Mouse (Mus musculus) embryonic facial prominence, embryonic 12.5 days (tissue): Measurements from ENCODE around the gene Akap7. TPM values are rescaled to one million over a fixed set of nuclear protein-coding genes. Genes with fewer than 3 reads are reported as not detected.

Experiments
- ATAC-seq: fragments of 200-750 bp; cut with Nextera tagmentation; 2 replicates; pipeline ENCODE4 v1.8.0; 2017; ENCODE audit not compliant: insufficient number of reproducible peaks, insufficient read depth, low FRiP score, low TSS enrichment
- H3K27ac ChIP-seq: fragments of 300-500 bp; sonication (generic); 2 replicates; pipeline ENCODE4 v1.5.1; 2016; ENCODE audit warnings: mild to moderate bottlenecking
- H3K27me3 ChIP-seq: fragments of 300-500 bp; sonication (generic); 2 replicates; pipeline ENCODE4 v1.6.1; 2016; ENCODE audit warnings: mild to moderate bottlenecking, moderate library complexity
- H3K36me3 ChIP-seq: fragments of 300-500 bp; sonication (generic); 2 replicates; pipeline ENCODE4 v1.6.1; 2016; ENCODE audit warnings: mild to moderate bottlenecking
- H3K4me1 ChIP-seq: fragments of 300-500 bp; sonication (generic); 2 replicates; pipeline ENCODE4 v1.6.1; 2016
- H3K4me2 ChIP-seq: fragments of 300-500 bp; sonication (generic); replicated peaks from 2 replicates; pipeline ENCODE4 v1.6.1; 2016; ENCODE audit warnings: mild to moderate bottlenecking, moderate library complexity
- H3K4me3 ChIP-seq: fragments of 300-500 bp; sonication (generic); 2 replicates; pipeline ENCODE4 v1.5.1; 2016; ENCODE audit warnings: mild to moderate bottlenecking
- H3K9ac ChIP-seq: fragments of 300-500 bp; sonication (generic); 2 replicates; pipeline ENCODE4 v1.6.1; 2016; ENCODE audit warnings: mild to moderate bottlenecking, moderate library complexity
- H3K9me3 ChIP-seq: fragments of 300-500 bp; sonication (generic); 2 replicates; pipeline ENCODE4 v1.6.1; 2016; ENCODE audit warnings: mild to moderate bottlenecking, moderate library complexity
- WGBS: fragments of 180-500 bp; shearing (Covaris S2); methylation state at CpG from one replicate; pipeline ENCODE4 v1.1.7; 2016; 5-methylcytosine and 5-hydroxymethylcytosine counted together
- polyA plus RNA-seq: library from polyadenylated mRNA; unstranded; fragments of >200 nt; fragmentation: Nextera tagmentation; extraction: Ambion mirVana; gene quantifications from 2 replicates; pipeline ENCODE4 v1.2.1, GENCODE M21; 2016

Gene Akap7
- polyA plus RNA-seq, 1 experiment from 2014 or later, result 28.2 TPM

DNA sequence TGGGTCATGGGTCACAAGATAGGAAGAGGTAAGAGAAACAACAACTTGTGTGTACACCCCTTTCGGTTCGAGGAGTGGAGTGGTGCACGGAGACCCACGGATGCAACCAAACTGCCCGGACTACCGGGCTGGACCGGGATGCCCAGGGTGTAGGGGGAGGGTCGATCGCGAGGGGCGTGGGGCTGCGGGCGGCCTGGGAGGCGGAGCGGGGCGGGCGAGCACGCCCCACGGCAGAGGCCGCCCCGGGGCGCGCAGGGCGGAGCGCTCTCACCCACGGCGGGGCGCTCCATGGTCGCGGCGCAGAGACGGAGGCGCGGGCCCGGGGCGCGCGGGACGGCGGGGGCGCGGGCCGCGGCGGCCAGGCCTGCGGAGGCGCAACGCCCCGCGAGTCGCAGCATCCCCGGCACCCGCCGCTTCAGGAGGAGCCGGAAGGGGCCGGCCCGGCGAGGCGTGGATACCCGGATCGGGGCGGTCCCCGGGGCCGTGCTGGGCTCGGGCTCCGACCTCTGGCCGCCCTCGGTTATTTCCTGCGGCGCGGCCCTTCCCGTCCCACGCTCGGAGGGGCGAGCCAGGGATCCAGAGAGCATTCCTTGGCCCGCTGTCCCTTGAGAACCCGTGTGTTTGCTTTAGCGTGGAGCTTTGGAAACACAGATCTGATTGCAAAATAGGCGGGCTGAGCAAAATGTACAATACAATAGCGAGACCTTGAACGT, 10.9 kb downstream of the Akap7 start:
- H3K36me3 ChIP-seq, result no peaks in the 10 kb centered on the region
- no peaks in the 10 kb centered on the region for H3K9me3 ChIP-seq
- H3K9ac ChIP-seq, result peak overlapping the region; percentile 82
- H3K27ac ChIP-seq, result peak overlapping the region; percentile 95
- peak; percentile 92 for ATAC-seq
- peak overlapping the region; percentile 55 for H3K4me3 ChIP-seq
- peak overlapping the region; percentile 59 for H3K4me2 ChIP-seq
- peaks cover 16% of the 10 kb centered on the region for H3K4me1 ChIP-seq
- WGBS, result under 1% methylated on average over 73 of the region's 81 CpGs
- no peaks in the 10 kb centered on the region for H3K27me3 ChIP-seq

DNA sequence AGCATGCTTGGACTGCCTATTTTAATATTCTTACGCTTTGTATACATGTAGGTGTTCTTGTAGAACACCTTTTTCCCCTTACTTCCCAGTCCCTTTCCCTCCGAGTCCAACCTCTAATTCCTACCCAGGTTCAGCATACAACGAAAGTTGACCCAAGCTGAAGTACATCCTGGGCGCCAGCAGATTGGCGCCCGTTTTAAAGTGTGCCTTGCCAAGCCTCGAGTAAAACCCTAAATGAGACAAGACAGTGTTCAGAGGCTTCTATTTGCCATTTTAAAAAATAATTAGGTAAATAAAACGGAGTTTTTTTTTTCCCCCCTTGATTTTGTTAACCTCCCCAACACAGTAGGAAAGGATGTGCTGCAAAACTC, 11.4 kb downstream of the Akap7 start:
- Histone ChIP-seq H3K36me3 (no peaks in the 10 kb centered on the region), H3K9me3 (no peaks in the 10 kb centered on the region), H3K27me3 (no peaks in the 10 kb centered on the region), H3K27ac (peak overlapping the region; percentile 95), H3K4me3 (peak overlapping the region; percentile 55), H3K4me2 (peak overlapping the region; percentile 59), H3K4me1 (peaks cover 16% of the 10 kb centered on the region), H3K9ac (peak overlapping the region; percentile 82; the same call in 1 of the 2 replicates)
- 42% methylated on average over 8 of the region's 8 CpGs for WGBS
- no peak for ATAC-seq

DNA sequence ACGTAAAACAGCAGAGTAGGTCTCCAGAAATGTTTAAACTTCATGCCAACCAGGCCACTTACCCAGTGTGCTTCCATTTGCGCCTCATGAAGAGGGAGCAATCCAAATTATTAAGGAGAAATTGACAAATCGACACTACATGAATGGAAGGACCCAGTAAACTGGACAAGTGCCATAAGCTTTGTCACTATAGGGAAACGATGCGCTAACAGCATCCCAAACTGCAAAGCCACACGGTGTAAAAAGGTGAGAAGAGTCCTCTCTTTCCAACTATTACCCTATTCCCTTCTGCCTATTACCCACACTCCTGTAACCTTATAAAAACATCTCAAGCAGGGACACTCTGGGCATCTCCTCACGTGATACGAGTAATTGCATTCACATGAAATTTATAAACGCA, 11.8 kb downstream of the Akap7 start:
- Histone ChIP-seq H3K36me3 (no peaks in the 10 kb centered on the region), H3K4me3 (no peak overlapping the region), H3K9me3 (no peaks in the 10 kb centered on the region), H3K4me1 (peaks cover 16% of the 10 kb centered on the region), H3K4me2 (no peak overlapping the region), H3K27ac (0 out of 2 replicates have a peak overlapping the region, but pooled peaks have one; percentile 95), H3K9ac (no peak overlapping the region), H3K27me3 (no peaks in the 10 kb centered on the region)
- ATAC-seq, result no peak
- WGBS, result 82% methylated on average over 9 of the region's 9 CpGs

DNA sequence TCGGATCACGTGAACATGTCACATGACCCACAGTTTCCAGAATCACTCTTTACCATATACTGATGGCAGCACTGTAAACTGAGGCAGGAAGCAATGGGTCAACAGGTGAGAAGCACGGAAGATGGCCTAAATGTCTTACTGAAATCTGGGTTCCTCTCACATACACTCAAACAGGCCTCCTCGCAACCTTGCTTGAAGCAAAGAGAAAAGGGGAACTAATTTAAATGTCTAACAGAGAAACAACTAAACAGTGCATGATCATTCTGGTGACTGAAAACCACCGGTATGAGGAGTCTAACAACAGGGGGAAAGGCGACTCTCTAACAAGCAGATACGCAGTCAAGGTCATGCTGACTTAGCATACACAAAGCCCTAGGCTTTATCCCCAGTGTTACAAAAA, 12.7 kb downstream of the Akap7 start:
- Histone ChIP-seq H3K9ac (no peak overlapping the region), H3K27ac (no peak overlapping the region), H3K27me3 (no peaks in the 10 kb centered on the region), H3K4me3 (no peak overlapping the region), H3K9me3 (no peaks in the 10 kb centered on the region), H3K36me3 (no peaks in the 10 kb centered on the region), H3K4me2 (no peak overlapping the region), H3K4me1 (peaks cover 16% of the 10 kb centered on the region)
- WGBS, result 78% methylated on average over 7 of the region's 7 CpGs
- no peak for ATAC-seq

DNA sequence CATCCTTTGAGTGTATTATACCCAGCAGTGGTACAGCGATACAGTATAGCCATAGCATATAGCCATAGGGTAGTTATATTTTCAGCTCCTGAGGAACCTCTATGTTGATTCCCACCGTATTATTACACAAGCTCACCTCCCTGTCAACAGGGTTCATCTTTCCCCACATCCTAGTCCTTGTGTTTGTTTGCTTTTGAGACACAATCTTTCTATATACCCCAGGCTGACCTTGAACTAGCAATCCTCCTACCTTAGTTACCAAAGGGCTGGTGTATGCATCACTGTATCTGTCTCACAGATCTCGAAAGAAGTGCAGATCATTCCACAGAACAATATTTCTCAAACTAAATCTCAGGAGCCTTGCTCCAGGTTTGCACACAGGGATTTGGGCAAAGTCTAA, 13.9 kb downstream of the Akap7 start:
- no peaks in the 10 kb centered on the region for H3K9me3 ChIP-seq
- WGBS, result 90% methylated on average over 3 of the region's 3 CpGs
- H3K27me3 ChIP-seq, result no peaks in the 10 kb centered on the region
- H3K9ac ChIP-seq, result no peak overlapping the region
- peaks cover 16% of the 10 kb centered on the region for H3K4me1 ChIP-seq
- no peak overlapping the region for H3K4me2 ChIP-seq
- peaks cover under 1% of the 10 kb centered on the region; the same call in 1 of the 2 replicates for H3K36me3 ChIP-seq
- H3K4me3 ChIP-seq, result no peak overlapping the region
- no peak overlapping the region for H3K27ac ChIP-seq
- ATAC-seq, result no peak

DNA sequence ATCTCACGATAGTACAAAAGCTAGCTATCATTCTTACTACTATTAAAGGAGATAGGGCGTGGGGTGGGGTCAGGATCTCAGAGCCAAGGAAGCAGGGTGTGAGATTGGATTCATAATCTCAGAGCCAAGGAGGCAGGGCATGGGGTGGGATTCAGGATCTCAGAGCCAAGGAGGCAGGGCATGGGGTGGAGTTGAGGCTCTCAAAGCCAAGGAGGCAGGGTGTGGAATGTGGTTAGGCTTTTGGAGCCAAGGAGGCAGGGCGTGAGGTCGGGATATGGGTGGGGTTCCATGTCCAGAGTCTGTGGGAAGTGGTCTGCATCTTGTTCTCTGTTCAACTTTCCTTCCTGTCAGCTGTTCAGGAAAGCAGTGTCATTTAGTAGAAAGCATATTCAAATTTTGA, 16.6 kb downstream of the Akap7 start:
- ATAC-seq, result no peak

DNA sequence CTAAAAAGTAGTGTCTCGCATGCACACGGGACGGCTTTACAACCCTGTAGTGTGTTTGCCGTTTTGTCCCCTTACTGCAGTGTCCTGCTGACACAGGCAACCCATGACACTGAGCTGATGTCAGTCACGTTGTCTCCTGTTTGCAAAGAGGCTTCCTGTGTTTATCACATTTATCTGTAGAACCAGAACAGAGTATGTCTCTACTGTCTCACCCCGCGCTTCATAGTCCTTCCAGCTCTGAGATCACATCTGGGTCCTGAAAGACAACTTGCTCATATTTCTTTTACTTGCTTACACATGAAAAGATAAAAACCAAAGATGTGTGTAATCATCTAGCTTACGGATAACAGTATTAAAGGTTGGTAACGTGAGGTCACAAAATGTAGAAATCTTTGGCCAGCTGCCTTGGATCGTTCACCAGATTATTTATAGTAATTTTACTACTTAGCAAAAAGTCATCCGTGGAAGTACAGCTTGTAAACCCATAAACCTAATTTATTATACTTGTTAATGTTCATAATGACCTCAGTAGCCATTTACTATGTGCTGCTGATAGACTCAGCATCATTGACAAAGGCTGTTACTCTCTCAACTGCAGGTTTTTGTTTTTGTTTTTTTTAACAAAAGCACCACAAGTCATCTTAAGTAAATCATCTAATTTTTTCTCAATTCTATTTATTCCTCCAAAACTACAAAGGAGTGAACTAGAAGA, 22.4 kb downstream of the Akap7 start:
- Histone ChIP-seq H3K27ac (no peak overlapping the region), H3K27me3 (no peaks in the 10 kb centered on the region), H3K9ac (no peak overlapping the region), H3K4me2 (no peak overlapping the region), H3K4me3 (no peak overlapping the region), H3K9me3 (no peaks in the 10 kb centered on the region), H3K4me1 (no peaks in the 10 kb centered on the region), H3K36me3 (peaks cover 9% of the 10 kb centered on the region; the same call in 1 of the 2 replicates)
- 86% methylated on average over 11 of the region's 11 CpGs for WGBS
- no peak for ATAC-seq

More for the DNA sequence above, 16.6 kb downstream of the Akap7 start:
- Histone ChIP-seq H3K4me3 (no peak overlapping the region), H3K36me3 (peaks cover 9% of the 10 kb centered on the region; the same call in 1 of the 2 replicates), H3K4me2 (no peak overlapping the region), H3K9ac (no peak overlapping the region), H3K4me1 (peaks cover 5% of the 10 kb centered on the region; the same call in 1 of the 2 replicates), H3K27me3 (no peaks in the 10 kb centered on the region), H3K27ac (no peak overlapping the region), H3K9me3 (no peaks in the 10 kb centered on the region)
- WGBS, result 78% methylated on average over 4 of the region's 4 CpGs

DNA sequence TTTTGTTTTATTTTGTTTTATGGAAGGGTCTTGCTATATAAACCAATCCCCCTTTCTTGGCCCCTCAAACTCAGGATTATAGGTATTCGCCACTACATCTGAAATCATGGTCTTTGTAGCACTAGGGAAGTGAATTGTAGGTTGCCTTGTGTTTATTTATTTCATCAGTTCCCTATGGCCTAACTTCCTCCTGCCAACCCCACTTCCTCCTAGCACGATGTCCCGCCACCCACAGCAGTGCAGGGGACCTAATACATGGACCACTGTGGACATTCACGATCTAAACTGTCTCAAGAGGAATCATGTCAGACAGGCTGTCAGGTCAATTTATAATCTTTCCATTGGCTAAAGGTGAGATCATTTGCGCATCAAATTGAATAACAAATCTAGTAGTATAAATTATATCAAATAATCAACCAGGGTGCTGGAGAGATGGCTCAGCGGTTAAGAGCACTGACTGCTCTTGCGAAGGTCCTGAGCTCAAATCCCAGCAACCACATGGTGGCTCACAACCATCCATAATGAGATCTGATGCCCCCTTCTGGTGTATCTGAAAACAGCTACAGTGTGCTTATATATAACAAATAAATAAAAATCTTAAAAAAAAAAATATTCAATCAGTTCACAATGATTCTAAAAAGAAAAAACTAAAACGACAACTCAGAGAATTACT, 23.1 kb downstream of the Akap7 start:
- no peak overlapping the region for H3K27ac ChIP-seq
- H3K4me2 ChIP-seq, result no peak overlapping the region
- peaks cover 9% of the 10 kb centered on the region; the same call in 1 of the 2 replicates for H3K36me3 ChIP-seq
- no peaks in the 10 kb centered on the region for H3K4me1 ChIP-seq
- H3K27me3 ChIP-seq, result no peaks in the 10 kb centered on the region
- no peaks in the 10 kb centered on the region for H3K9me3 ChIP-seq
- 92% methylated on average over 8 of the region's 8 CpGs for WGBS
- no peak for ATAC-seq
- no peak overlapping the region for H3K9ac ChIP-seq
- no peak overlapping the region for H3K4me3 ChIP-seq

DNA sequence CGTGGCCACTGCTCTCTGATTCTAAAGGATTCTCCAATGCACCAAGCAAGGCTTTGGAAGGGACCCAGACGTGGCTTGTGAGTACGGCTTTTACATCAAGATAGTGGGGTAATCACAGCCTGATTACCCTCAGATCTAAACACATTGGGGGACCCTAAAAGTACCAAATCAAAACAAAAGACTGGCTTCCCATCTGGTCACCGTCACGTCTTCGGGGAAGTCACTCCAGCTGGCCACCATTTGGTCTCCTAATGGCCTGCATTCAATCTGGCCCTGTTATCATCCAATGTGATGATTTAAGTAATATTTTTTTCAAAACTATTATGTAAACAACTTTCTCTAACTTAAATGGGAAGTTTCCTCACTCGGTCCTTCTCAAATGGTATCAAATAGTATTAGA, 24.3 kb downstream of the Akap7 start:
- Histone ChIP-seq H3K9me3 (no peaks in the 10 kb centered on the region), H3K4me1 (no peaks in the 10 kb centered on the region), H3K27me3 (no peaks in the 10 kb centered on the region), H3K4me2 (no peak overlapping the region), H3K4me3 (no peak overlapping the region), H3K27ac (no peak overlapping the region), H3K36me3 (0 out of 2 replicates have a peak, but pooled peaks cover 5% of the 10 kb centered on the region), H3K9ac (no peak overlapping the region)
- 84% methylated on average over 7 of the region's 7 CpGs for WGBS
- no peak for ATAC-seq

DNA sequence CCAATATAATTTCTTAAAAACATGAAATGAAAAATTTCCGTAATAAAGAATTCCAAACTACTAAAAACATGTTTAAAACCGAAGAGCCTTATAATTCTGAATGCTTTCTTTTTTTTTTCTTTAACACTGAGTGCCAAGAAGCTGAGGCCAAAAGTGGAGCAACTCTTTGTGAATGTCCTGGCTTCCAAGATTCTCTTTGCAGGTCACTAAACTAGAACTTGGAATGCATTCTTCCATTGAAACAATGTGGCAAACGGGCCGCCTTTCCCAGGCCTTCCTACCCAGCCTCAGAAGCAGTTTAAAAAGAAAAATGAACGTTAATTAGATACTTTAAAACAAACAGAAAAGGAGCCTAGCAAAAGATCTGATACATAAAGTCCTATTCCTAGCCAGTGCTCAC, 27.5 kb downstream of the Akap7 start:
- no peak for ATAC-seq
- Histone ChIP-seq H3K27ac (no peak overlapping the region), H3K4me2 (no peak overlapping the region), H3K4me1 (no peaks in the 10 kb centered on the region), H3K27me3 (no peaks in the 10 kb centered on the region), H3K4me3 (no peak overlapping the region), H3K9me3 (no peaks in the 10 kb centered on the region), H3K36me3 (no peaks in the 10 kb centered on the region), H3K9ac (no peak overlapping the region)
- WGBS, result 79% methylated on average over 5 of the region's 5 CpGs

DNA sequence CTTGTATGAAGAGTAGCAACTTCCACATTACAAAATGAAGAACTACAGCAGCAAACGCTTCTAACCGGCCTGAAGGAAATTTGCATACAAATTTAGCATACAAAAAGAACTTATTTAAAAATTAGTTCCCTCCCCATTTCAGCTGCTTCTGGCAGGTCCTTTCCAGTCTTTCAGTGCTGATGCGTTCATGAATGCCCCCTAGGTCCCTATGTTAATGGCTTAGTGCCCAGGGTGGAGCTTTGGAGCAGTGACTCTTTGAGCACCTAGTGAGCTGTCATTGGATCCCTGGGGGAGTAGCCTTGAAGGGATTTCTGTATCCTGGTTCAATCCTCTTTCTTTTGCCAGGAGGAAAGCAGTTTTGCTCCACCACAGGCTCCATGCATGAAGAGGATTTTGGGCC, 28.3 kb downstream of the Akap7 start:
- Histone ChIP-seq H3K27ac (no peak overlapping the region), H3K4me2 (no peak overlapping the region), H3K27me3 (no peaks in the 10 kb centered on the region), H3K4me1 (no peaks in the 10 kb centered on the region), H3K9ac (no peak overlapping the region), H3K9me3 (no peaks in the 10 kb centered on the region), H3K36me3 (no peaks in the 10 kb centered on the region), H3K4me3 (no peak overlapping the region)
- ATAC-seq, result no peak
- WGBS, result 58% methylated on average over 3 of the region's 3 CpGs

DNA sequence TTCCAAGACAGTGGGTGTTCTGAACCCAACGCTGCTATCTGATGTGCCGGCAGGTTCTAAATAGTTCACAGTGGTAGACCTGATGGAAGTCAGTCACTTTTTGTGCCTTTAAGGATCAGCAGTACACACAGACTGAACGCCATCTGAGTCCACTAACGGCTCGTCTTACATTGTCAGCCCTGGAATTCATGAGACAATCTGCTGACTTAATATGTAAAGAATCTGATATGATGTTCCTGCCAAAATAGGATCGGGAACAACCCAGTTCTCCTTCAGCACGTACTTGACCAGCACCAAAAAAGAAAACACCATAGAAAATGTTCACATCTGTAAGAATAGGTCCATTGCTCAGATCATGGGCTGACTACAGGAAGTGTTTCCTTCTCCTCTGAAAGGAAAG, 32.2 kb downstream of the Akap7 start:
- 65% methylated on average over 7 of the region's 7 CpGs for WGBS
- no peak overlapping the region for H3K4me2 ChIP-seq
- H3K4me1 ChIP-seq, result peaks cover 6% of the 10 kb centered on the region; the same call in 1 of the 2 replicates
- ATAC-seq, result no peak
- no peak overlapping the region for H3K4me3 ChIP-seq
- no peaks in the 10 kb centered on the region for H3K36me3 ChIP-seq
- H3K9me3 ChIP-seq, result no peaks in the 10 kb centered on the region
- H3K27me3 ChIP-seq, result no peaks in the 10 kb centered on the region
- no peak overlapping the region for H3K9ac ChIP-seq
- H3K27ac ChIP-seq, result no peak overlapping the region
